Mouse (Mus musculus): ENCODE results near the gene Kcnh7.

Kcnh7 gene

DNA sequence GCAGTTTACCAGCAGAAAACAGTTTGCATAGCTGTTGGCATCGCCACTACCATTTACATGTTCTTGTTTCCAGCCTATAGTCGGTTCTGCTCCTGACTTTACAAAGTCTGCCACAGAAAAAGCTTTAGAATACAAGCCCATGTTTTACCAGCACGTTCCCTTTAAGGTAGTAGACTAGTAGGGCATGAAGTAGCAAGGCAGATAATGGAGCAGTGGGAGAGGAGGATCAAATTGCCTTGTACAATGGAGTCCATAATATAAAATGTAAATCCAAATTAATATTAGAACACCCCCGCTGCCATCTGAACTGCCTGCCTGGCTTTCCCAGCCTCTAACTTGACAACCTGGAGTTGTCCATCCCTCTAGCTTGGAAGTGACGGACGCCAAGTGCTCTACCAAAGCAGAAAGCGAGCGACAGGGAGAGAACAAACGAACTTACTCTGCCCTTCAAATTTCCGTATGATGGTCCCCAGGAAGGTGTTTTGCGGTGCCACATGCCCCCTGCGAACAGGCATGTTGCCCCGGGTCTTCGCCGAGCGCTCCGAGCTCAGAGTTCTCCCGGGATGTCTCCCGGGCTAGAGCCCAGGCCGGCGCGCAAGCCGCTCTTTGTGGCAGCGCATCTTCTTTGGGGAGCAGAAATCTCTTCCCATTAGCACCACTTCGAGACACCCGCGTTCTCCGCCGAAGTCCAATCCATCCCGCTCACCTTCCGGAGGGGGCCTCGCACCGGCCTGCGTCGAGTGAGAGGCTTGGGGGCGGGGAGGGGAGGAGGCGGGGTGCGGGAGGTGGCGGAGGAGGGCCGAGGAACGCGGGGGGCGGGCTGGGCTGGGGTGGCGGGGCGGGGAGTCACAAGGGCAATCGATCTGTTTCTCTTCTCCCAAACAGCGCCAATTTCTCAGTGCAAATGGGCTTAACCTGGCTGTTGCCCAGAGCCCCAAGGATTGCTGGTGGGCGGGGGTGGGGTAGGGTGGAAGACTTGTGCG, at the start of gene Kcnh7:
Gene Kcnh7 (minus strand): TSS at position 725 of the 983 bp plus-strand sequence.
- DNase-seq (ENCODE audit: low spot score): no peak

GRCm38 (mm10) chr2:63207435-63207834, 23.3 kb upstream of the Kcnh7 start:
- no peak for DNase-seq (ENCODE audit: low spot score)

DNA sequence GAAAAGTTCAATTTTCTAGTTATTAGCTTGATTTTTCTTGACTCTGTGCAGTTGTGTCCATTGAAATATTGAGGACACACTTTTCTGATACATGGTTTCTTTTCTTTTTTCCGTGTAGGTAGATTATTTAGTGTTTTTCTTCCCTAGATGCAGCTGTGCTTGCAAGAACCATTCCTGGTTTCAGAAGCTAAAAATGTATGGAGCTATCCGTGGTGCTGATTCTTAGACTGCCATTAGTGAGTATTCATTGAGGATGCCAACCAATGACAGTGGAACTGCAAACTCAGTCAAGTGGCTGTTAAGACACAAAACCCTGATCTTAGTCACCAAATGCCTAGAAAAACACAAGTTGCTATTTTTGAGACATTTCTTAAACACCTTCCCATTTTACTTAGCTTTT, 1.9 kb upstream of the Kcnh7 start:
- no peak for DNase-seq (ENCODE audit: low spot score)

DNA sequence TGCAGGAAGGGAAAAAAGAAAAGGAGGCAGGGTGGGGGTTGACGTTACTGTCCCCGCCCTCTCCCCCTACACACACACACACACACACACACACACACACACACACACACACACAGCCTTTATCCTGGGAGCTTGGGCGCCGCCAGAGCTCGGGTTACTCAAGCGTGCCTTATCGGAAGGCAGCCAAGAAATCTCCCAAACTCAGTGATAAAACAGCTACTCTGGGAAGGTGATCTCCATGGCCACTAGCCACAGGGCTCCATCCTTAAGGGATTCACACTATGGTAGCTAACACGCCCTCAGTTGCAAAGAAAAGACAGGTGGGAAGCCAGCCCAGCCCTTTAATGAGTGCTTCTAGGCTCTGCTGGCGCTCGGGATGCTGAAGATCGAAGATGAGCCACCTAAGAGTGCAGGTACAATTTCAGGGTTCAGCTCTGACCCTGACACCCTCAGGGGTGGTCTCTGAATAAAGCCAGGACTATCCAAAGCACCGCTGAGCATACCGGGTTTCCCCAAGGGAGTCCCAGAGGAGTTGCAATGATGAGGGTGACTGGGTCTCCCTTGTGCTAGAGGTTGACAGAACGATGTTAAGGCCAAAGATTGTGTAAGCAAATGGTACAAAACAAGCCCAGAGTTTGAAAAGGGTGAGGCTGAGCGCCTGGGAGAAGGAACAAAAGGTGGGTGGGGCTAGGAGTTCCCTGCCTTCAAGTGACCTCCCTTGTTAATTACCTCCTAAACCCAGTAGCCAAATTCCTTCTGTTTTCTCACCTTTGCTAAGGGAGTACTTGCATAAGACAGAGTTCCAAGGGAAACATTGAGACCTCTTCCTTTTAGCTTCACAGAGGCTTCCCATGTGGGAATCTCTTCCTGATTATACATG, 704 bp upstream of the Kcnh7 start:
- DNase-seq (ENCODE audit: low spot score): no peak

GRCm38 (mm10) chr2:63153701-63154100, 30.4 kb downstream of the Kcnh7 start:
- DNase-seq (ENCODE audit: low spot score): no peak

DNA sequence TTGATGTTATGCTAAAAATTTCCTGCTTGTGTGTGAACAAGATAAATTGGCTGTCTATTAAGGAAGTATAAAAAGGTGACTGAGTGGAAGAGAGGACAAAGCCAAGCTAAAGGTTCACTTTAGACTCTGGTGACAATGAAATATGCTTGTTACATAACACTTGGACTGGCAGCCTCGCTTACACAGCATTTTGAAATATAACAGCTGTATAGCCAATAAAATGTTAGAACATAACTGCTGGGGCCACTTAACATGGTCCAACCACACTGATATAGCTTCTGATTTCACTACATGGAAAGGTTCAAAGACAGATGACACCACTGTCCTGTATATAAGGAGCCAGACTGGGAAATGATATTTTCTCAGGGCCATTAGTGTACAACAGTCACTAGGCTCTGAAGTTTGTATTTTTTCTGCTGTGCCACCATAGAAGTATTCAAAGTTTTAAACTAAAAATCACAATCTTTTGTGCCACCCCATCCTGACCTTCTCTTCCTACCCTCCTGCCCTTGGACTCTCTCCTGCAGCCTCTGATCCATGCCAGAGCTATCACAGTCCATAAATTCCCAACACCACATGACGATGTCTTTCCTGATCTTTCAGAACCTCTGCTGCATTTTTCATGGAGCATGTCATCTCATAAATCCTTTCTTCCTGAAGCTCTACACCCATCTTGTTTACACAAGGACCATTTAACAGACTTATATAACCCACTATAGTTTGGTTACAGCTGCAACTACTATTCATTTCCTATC, 56.1 kb downstream of the Kcnh7 start:
- no peak for DNase-seq (ENCODE audit: low spot score)

DNA sequence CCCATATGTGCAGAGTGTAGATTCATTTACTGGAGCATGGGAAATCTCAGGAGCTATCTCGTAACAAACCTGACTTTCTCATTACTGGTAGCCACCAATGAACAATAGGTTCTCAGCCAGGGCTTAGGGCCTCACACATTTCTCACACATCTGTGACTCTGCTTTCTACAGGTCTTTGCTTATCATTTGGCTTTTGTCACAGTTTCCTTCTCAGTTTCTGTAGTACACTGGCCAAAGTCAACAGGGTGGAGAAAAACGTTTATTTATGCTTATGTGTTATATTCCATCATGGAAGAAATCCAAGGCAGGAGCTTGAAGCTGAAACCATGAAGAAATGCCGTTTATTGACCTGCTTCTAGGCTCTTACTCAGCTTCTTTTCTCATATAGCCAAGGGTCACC, 63.8 kb downstream of the Kcnh7 start:
- DNase-seq (ENCODE audit: low spot score): no peak

DNA sequence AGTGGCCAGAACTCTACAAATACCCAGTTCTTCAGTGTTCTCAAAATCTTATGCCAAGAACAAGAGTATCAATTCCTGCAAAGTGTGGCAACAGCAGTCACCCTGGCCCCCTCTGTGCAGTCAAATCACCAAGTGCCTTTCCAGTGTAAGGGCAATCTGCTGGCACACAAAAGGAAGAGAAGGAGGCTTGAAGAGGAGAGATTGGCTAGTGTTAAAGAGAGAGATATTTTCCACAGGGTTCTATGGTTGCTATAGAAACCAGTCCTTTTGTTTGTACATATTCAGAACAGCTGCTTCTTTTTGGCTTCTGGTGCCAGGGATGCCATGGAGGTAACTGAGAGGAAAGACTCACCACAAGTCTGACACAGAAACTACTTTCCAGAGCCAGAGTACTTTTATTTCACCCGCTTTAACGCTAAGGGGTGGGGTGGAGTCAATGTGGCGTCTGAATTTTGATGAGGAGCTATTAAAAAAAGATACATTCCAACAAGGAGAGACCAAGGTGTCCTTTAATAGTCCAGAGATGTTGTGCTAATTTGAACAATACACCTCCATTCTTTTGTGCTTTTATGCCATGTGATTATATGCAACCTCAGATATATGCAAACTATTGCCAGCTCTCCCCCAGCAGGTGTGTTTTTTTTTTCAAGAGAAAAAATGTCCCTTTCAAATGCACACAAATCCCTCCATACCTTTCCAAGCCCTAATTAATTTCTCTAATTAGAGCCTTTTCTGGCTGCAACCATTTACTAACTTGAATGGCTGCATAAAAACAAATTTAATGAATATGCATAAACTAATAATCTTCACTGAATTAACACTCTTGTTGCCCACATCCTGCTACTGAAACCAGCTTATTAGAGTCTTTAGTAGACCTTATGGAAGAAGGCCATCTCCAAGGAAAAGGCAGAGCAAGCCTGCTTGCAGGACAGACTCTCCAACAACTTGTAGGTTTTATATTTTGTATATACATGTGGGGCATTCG, 66.6 kb downstream of the Kcnh7 start:
- no peak for DNase-seq (ENCODE audit: low spot score)

DNA sequence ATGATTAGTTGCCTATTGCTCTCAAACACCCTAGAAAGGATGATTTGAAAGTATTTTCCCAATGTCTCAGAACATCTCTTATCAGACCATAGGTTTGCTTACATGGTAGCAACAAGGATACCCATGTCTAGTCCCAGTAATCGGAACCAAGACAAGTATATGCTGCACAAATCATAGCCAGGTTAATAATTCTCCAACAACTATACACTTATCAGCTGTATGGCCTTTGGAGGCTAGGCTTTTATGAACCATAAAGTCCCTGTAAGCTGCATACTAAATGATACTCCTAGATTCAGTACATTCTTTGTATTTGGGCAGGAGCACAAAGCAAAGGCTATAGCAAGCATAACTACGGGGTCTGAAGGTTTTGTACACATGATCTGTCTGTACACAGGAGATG, 78.1 kb downstream of the Kcnh7 start:
- no peak for DNase-seq (ENCODE audit: low spot score)

GRCm38 (mm10) chr2:63099676-63100075, 84.4 kb downstream of the Kcnh7 start:
- no peak for DNase-seq (ENCODE audit: low spot score)

GRCm38 (mm10) chr2:63091775-63092174, 92.3 kb downstream of the Kcnh7 start:
- no peak for DNase-seq (ENCODE audit: low spot score)

- no peak for DNase-seq (ENCODE audit: low spot score)
Observed at GRCm38 (mm10) chr2:63090447-63090846, 93.6 kb downstream of the Kcnh7 start.

GRCm38 (mm10) chr2:63058386-63058785, 125.7 kb downstream of the Kcnh7 start:
- DNase-seq (ENCODE audit: low spot score): no peak

- DNase-seq (ENCODE audit: low spot score): no peak
Observed at GRCm38 (mm10) chr2:63049884-63050283, 134.2 kb downstream of the Kcnh7 start.

DNA sequence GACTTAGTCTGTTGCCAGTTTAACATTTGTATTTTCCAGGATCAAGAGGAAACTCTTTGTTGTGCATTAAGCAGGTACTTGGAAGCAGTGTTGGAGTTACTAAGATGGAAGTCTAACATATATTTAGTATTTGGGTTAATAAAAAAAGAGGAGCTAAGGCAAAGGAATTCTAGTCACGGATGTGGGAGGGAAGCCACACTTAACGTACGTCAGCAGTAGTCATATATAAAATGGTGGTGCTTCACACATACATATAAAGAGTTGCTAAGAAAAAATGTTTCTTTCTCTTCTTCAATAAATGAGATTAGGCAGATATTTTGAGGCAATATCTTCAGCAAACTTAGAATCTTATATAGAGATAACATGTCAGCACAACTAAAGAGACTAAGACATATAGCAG, 144.4 kb downstream of the Kcnh7 start:
- no peak for DNase-seq (ENCODE audit: low spot score)

DNA sequence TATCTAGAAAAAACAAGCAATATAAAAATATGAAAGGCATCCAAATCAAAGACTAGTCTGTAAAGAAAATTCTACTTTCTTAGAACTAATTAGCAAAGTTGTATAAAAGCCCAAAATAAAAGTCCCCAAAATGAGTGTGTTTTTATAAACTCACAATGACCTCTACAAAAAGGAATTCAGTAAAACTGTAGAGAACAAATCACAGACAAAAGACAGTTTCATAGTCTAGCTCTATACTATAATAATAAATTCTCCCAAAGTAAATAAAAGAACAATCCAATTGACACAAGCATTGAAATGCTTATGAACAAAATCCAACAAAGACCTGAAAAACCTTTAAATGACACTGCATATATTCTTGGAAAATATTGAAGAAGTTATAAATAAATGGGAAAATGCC, 169.2 kb downstream of the Kcnh7 start:
- no peak for DNase-seq (ENCODE audit: low spot score)

- no peak for DNase-seq (ENCODE audit: low spot score)
Observed at GRCm38 (mm10) chr2:63009141-63009540, 174.9 kb downstream of the Kcnh7 start.

DNA sequence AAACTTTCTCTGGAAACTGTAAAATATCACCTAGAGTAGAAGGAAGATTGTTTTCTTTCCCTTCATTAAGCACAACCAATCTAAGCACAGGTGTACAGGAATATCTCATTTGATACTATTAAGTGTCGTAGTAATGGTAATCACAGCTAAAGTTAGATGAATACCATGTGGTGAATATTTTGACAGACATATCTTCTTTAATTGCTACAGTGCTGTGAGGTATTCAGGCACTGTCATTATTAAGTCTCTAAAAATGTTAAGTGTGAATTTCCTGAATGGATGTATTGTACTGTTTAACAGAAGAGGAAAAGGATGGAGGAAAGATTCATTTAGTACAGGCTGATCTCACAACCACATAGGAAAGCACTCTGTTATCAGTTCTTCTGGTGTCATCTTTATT, 181.3 kb downstream of the Kcnh7 start:
- no peak for DNase-seq (ENCODE audit: low spot score)

- no peak for DNase-seq (ENCODE audit: low spot score)
Observed at GRCm38 (mm10) chr2:62997692-62998091, 186.4 kb downstream of the Kcnh7 start.

- no peak for DNase-seq (ENCODE audit: low spot score)
Observed at GRCm38 (mm10) chr2:62988616-62989015, 195.5 kb downstream of the Kcnh7 start.

DNA sequence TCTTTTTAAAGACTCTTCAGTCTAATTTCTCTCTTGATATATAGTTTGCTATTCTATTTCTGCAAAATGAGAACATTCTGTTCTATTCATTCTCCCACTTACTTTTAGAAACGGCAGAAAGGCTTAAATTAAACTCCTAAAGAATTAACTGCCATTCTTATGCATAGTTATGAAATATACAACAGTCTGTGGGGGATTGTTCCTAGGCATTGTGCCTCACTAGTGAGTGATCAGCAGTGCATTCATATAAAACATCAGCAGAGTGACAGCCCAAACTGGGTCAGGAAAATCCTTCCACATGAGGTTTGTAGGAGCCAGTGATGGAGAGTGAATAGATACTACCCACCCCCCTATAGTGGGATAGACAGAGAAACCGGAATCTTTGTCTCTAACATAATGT, 200.2 kb downstream of the Kcnh7 start:
- DNase-seq (ENCODE audit: low spot score): no peak
